Mouse (Mus musculus): ENCODE measurements at regions not wholly inside any gene's neighbourhood (a gene's known extent, or its start where the extent isn't known, plus 50 kb on each side); places are given as distances from the start of the nearest gene placed in this dataset.

GRCm38 (mm10) chr6:51347721-51348120 lies 84.7 kb upstream of the Nfe2l3 start:
- no peak for TF ChIP-seq NRF1 (IDR thresholded peaks at IDR 0.05; ENCODE audit: low read depth, low read length)
- TF ChIP-seq ZKSCAN1 (IDR thresholded peaks at IDR 0.05; ENCODE audit: borderline replicate concordance, low read depth, low read length), result no peak
- TF ChIP-seq CHD2 (IDR thresholded peaks at IDR 0.05; ENCODE audit: low read length), result no peak
- TF ChIP-seq EP300 (IDR thresholded peaks at IDR 0.05; ENCODE audit: low read length), result no peak
- no peak for TF ChIP-seq USF1 (IDR thresholded peaks at IDR 0.05; ENCODE audit: low read depth, low read length)
